ENCODE assay signal across 28 mouse cellular contexts in genomic region chr17:5655536-5655935, GRCm38 (mm10).
DNase-seq lines count a peak whose midpoint lies in the region; ATAC-seq lines count a peak whose summit lies in the region.
"Had no signal": no experiment of that assay in that cellular context is flagged by ENCODE, and none has a peak within 500 bp of the region (broad histone marks: within the 10 kb centered on the region; RNA-seq: fewer than 3 reads in every experiment).

No protein-coding gene starts in this region.

- H3K4me3 ChIP-seq in forebrain, embryonic 14.5 days (ENCODE audit: low read depth, low read length) = no peak overlapping the region
- H3K4me3 ChIP-seq in forebrain, embryonic 13.5 days = no peak overlapping the region
- no peak overlapping the region for H3K4me3 ChIP-seq in heart, embryonic 11.5 days (ENCODE audit: low read depth, low read length)
- H3K4me3 ChIP-seq: embryonic facial prominence, embryonic 13.5 days; embryonic facial prominence, embryonic 15.5 days; erythroblast, embryonic 14.5 days; forebrain, embryonic 15.5 days had no signal

- ATAC-seq in forebrain, embryonic 14.5 days = no peak
- ATAC-seq in forebrain, embryonic 13.5 days = no peak
- no peak for ATAC-seq in heart, embryonic 11.5 days (replicated peaks; ENCODE audit: insufficient number of reproducible peaks, low FRiP score, low TSS enrichment)
- ATAC-seq: activated CD4-positive, CD25-positive, alpha-beta regulatory T cell, adult 4 months; CD4-positive, CD25-positive, alpha-beta regulatory T cell, adult 4 months; forebrain, embryonic 15.5 days; Patski had no signal

- H3K27ac ChIP-seq in forebrain, embryonic 14.5 days (ENCODE audit: low read depth, low read length) = no peak overlapping the region
- no peak overlapping the region for H3K27ac ChIP-seq in forebrain, embryonic 13.5 days
- H3K27ac ChIP-seq in heart, embryonic 11.5 days (ENCODE audit: low read depth, low read length) = no peak overlapping the region
- H3K27ac ChIP-seq: embryonic facial prominence, embryonic 13.5 days; embryonic facial prominence, embryonic 15.5 days; forebrain, embryonic 15.5 days had no signal

- H3K27me3 ChIP-seq in forebrain, embryonic 14.5 days (replicated peaks; ENCODE audit: control insufficient read depth, insufficient read depth, low read length) = no peaks in the 10 kb centered on the region; the same call in 1 of the 2 replicates
- peaks cover 31% of the 10 kb centered on the region for H3K27me3 ChIP-seq in forebrain, embryonic 13.5 days
- H3K27me3 ChIP-seq in heart, embryonic 11.5 days (ENCODE audit: control insufficient read depth, insufficient read depth, low read length) = no peaks in the 10 kb centered on the region
- H3K27me3 ChIP-seq: CH12.LX; embryonic facial prominence, embryonic 13.5 days; embryonic facial prominence, embryonic 15.5 days; Patski had no signal

- H3K9ac ChIP-seq in forebrain, embryonic 14.5 days (ENCODE audit: low read length) = no peak overlapping the region
- H3K9ac ChIP-seq in forebrain, embryonic 13.5 days = no peak overlapping the region
- H3K9ac ChIP-seq in heart, embryonic 11.5 days (ENCODE audit: low read depth, low read length) = no peak overlapping the region
- H3K9ac ChIP-seq: embryonic facial prominence, embryonic 13.5 days; embryonic facial prominence, embryonic 15.5 days; forebrain, embryonic 15.5 days had no signal

- no peaks in the 10 kb centered on the region for H3K9me3 ChIP-seq in forebrain, embryonic 14.5 days (replicated peaks; ENCODE audit: control insufficient read depth, low read length)
- H3K9me3 ChIP-seq in forebrain, embryonic 13.5 days (replicated peaks) = no peaks in the 10 kb centered on the region
- no peaks in the 10 kb centered on the region for H3K9me3 ChIP-seq in heart, embryonic 11.5 days (replicated peaks; ENCODE audit: control insufficient read depth, low read length)
- H3K9me3 ChIP-seq: embryonic facial prominence, embryonic 13.5 days; embryonic facial prominence, embryonic 15.5 days; forebrain, embryonic 15.5 days; G1E had no signal

- peaks cover 4% of the 10 kb centered on the region; the same call in 1 of the 2 replicates for H3K4me1 ChIP-seq in forebrain, embryonic 14.5 days (ENCODE audit: control insufficient read depth, insufficient read depth, low read length)
- peaks cover 5% of the 10 kb centered on the region for H3K4me1 ChIP-seq in forebrain, embryonic 13.5 days
- no peaks in the 10 kb centered on the region for H3K4me1 ChIP-seq in heart, embryonic 11.5 days (ENCODE audit: control insufficient read depth, insufficient read depth, low read length)
- H3K4me1 ChIP-seq: embryonic facial prominence, embryonic 15.5 days had no signal

- DNase-seq in forebrain, embryonic 14.5 days (ENCODE audit: low spot score) = peak; percentile 44
- peak; percentile 30 for DNase-seq in layer of hippocampus, adult 11-12 months (ENCODE audit: low spot score)
- no peak for DNase-seq in layer of hippocampus, postnatal 10 days (ENCODE audit: low spot score in 2 of 2)
- DNase-seq in brain, adult 2 months (ENCODE audit: low read depth, low spot score) = peak; percentile 37
- DNase-seq in layer of hippocampus, adult 9-11 months = peak; percentile 63
- no peak for DNase-seq in urinary bladder, postnatal 36 days (ENCODE audit: low spot score in 2 of 2)
- DNase-seq: adrenal gland, adult 2 months; adrenal gland, postnatal 10 days; adrenal gland, postnatal 25 days; B cell, adult 2 months; cerebellum, adult 11 months; cerebellum, adult 18-20 months; cerebellum, adult 8-10 months; cerebellum, adult 9-11 months; cerebellum, postnatal 14 days; cerebellum, postnatal 36 days; embryo, embryonic 11 days had no signal

- no peaks in the 10 kb centered on the region for H3K36me3 ChIP-seq in forebrain, embryonic 14.5 days (ENCODE audit: control insufficient read depth, insufficient read depth, low read length)
- no peaks in the 10 kb centered on the region for H3K36me3 ChIP-seq in forebrain, embryonic 13.5 days (ENCODE audit: poor library complexity, severe bottlenecking)
- no peaks in the 10 kb centered on the region for H3K36me3 ChIP-seq in heart, embryonic 11.5 days (ENCODE audit: control insufficient read depth, insufficient read depth, low read length)
- H3K36me3 ChIP-seq: embryonic facial prominence, embryonic 13.5 days; embryonic facial prominence, embryonic 15.5 days; forebrain, embryonic 15.5 days had no signal

- WGBS in forebrain, embryonic 14.5 days = 77% methylated on average over 4 of the region's 4 CpGs
- 91% methylated on average over 4 of the region's 4 CpGs for WGBS in forebrain, embryonic 13.5 days
- WGBS in heart, embryonic 11.5 days (ENCODE audit: insufficient replicate concordance) = 91% methylated on average over 4 of the region's 4 CpGs

- no peak overlapping the region for H3K4me2 ChIP-seq in forebrain, embryonic 14.5 days (ENCODE audit: low read length)
- H3K4me2 ChIP-seq in forebrain, embryonic 13.5 days = no peak overlapping the region
- H3K4me2 ChIP-seq in heart, embryonic 11.5 days = no peak overlapping the region
- H3K4me2 ChIP-seq: embryonic facial prominence, embryonic 13.5 days; embryonic facial prominence, embryonic 15.5 days; forebrain, embryonic 15.5 days had no signal

Comparison
In these comparisons a context has a peak if more than half of its experiments do, and no peak if none do; other contexts are left out.
1. DNase-seq: peak in forebrain, embryonic 14.5 days (single experiment), layer of hippocampus, adult 11-12 months (single experiment), brain, adult 2 months (single experiment) and layer of hippocampus, adult 9-11 months (single experiment); none in layer of hippocampus, postnatal 10 days (0 of 2) and urinary bladder, postnatal 36 days (0 of 2).